Mouse (Mus musculus) small intestine, adult 2 months (tissue): ENCODE measurements around the gene Zfp719. TPM values are rescaled to one million over a fixed set of nuclear protein-coding genes. Genes with fewer than 3 reads are reported as not detected.

Experiments used
- H3K27ac ChIP-seq: fragments of 200-500 bp; 2 replicates; pipeline ENCODE4 v1.5.1; 2012; ENCODE audit warnings: low read depth, low read length, control low read depth, inconsistent platforms; ENCODE audit not compliant: insufficient read depth
- H3K27me3 ChIP-seq: fragments of 200-500 bp; 2 replicates; pipeline ENCODE4 v1.6.1; 2012; ENCODE audit warnings: mild to moderate bottlenecking, moderate library complexity, low read length, inconsistent platforms; ENCODE audit not compliant: control insufficient read depth, insufficient read depth
- H3K36me3 ChIP-seq: fragments of 200-500 bp; 2 replicates; pipeline ENCODE4 v1.6.1; 2012; ENCODE audit warnings: mild to moderate bottlenecking, low read length, control low read depth, inconsistent platforms; ENCODE audit not compliant: control insufficient read depth, insufficient read depth
- H3K4me1 ChIP-seq: fragments of 200-500 bp; 2 replicates; pipeline ENCODE4 v1.6.1; 2012; ENCODE audit warnings: low read length, inconsistent platforms, mixed read lengths; ENCODE audit not compliant: control insufficient read depth, insufficient read depth, insufficient read length
- H3K4me3 ChIP-seq: fragments of 200-500 bp; 2 replicates; pipeline ENCODE4 v1.5.1; 2012; ENCODE audit warnings: low read depth, mild to moderate bottlenecking, control low read depth, inconsistent platforms, low read length, moderate library complexity
- CTCF ChIP-seq: fragments of 200-500 bp; IDR thresholded peaks from 2 replicates; pipeline ENCODE4 v1.5.1; 2012; ENCODE audit warnings: low read depth, mild to moderate bottlenecking, control low read depth, inconsistent platforms, low read length, moderate library complexity, mixed read lengths; ENCODE audit not compliant: insufficient replicate concordance, insufficient read length; ENCODE audit errors: extremely low read depth
- POLR2A ChIP-seq: fragments of 200-500 bp; IDR thresholded peaks from 2 replicates; pipeline ENCODE4 v1.6.1; 2012; ENCODE audit warnings: low read depth, mild to moderate bottlenecking, control low read depth, inconsistent platforms, low read length, moderate library complexity
- WGBS: fragments of 180-500 bp; shearing (Covaris S2); methylation state at CpG from one replicate; pipeline ENCODE4 v1.1.7; 2018; 5-methylcytosine and 5-hydroxymethylcytosine counted together
- polyA plus RNA-seq: library from polyadenylated mRNA; depleted of rRNA; stranded (reverse); fragments of >200 nt; gene quantifications from 2 replicates; pipeline ENCODE4 v1.2.3, GENCODE M21; 2012; rRNA removed

Zfp719 gene
- polyA plus RNA-seq, 1 experiment, result 0.91 TPM

DNA sequence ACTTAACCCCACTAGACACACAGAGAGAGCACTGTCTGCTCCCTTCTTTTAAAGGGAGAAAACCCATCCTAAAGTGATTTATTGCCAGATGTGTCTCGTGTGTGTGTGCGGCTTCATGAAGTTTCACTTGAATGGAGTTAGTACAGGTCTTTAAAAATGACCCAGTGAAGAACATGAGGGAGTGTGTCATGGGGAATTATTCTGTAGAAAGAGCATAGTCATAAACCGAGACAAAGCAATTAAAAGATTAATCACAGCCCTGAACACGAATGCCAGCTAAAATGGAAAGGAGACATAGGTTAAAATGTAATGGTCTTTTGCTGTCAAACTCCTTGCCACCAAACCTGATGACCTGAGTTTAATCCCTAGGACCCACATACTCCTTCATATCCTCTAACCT lies 54.5 kb downstream of the Zfp719 start:
- peak overlapping the region; percentile 92 for H3K27ac ChIP-seq
- 22% methylated on average over 4 of the region's 4 CpGs for WGBS
- peaks cover 26% of the 10 kb centered on the region; the same call in 1 of the 2 replicates for H3K4me1 ChIP-seq
- no peak overlapping the region for H3K4me3 ChIP-seq
- H3K36me3 ChIP-seq, result peaks cover 4% of the 10 kb centered on the region; the same call in 1 of the 2 replicates
- no peak for TF ChIP-seq CTCF
- no peak for TF ChIP-seq POLR2A
- H3K27me3 ChIP-seq, result no peaks in the 10 kb centered on the region

DNA sequence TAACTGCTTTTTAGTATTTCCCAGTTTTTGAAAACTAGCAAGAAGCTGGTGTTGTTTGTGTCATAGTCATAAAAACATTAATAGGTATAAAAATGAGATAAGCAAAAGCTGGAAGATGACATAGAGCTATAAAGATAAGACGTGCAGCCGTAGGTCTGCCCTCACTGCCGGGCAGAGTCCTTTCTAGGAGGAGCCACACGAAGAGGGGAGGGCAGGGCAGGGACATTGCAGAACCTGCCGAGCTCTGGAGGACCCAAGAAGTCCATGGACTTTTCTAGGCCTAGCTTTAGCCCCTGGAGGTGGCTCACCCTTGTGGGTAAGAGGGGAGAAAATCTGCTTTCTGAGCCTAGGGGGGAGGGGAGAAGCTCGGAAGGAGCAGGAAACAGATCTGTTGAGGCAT lies 55.1 kb downstream of the Zfp719 start, which contains the start of gene Ceacam18:
Gene Ceacam18 (plus strand): TSS at position 208 of the 400 bp plus-strand sequence.
- peaks cover 26% of the 10 kb centered on the region; the same call in 1 of the 2 replicates for H3K4me1 ChIP-seq

DNA sequence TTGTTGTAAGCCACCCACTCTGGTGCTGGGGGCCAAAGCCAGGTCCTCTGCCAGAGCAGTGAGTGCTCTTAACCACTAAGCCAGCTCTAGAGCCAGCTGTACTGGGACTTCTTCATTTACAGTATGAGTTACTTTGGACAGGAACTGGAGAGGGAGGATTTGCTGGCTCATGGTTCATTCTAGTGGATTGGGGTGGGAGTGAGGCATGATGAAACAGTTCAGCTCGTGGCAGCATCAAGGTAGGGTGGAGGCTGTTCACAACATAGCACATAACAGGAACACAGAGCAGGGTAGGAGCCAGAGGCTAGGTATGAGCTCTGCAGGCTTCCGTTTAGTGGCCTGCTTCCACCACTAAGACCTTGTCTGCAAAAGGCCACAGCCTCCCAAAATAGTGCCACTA lies 56.8 kb downstream of the Zfp719 start:
- peak overlapping the region; percentile 32; the same call in 1 of the 2 replicates for H3K4me3 ChIP-seq
- H3K27me3 ChIP-seq, result no peaks in the 10 kb centered on the region
- H3K27ac ChIP-seq, result peak overlapping the region; percentile 10; the same call in 1 of the 2 replicates
- TF ChIP-seq POLR2A (no peak), CTCF (no peak)
- peaks cover 26% of the 10 kb centered on the region; the same call in 1 of the 2 replicates for H3K4me1 ChIP-seq
- WGBS, result 53% methylated on average over 2 of the region's 2 CpGs
- H3K36me3 ChIP-seq, result peaks cover 4% of the 10 kb centered on the region; the same call in 1 of the 2 replicates

More for the DNA sequence above, 55.1 kb downstream of the Zfp719 start, which contains the start of gene Ceacam18:
- Histone ChIP-seq H3K27ac (peak within 1 kb of the TSS; percentile 92), H3K36me3 (peaks cover 4% of the 10 kb centered on the region; the same call in 1 of the 2 replicates), H3K4me3 (peak within 1 kb of the TSS; percentile 69), H3K27me3 (no peaks in the 10 kb centered on the region)
- TF ChIP-seq CTCF, result no peak
- TF ChIP-seq POLR2A, result peak; percentile 67; the same call in 1 of the 2 replicates
- 14% methylated on average over 6 of the region's 6 CpGs for WGBS

- WGBS, result 90% methylated on average over 1 of the region's 1 CpGs
- Histone ChIP-seq H3K4me1 (peaks cover 26% of the 10 kb centered on the region; the same call in 1 of the 2 replicates), H3K36me3 (peaks cover 4% of the 10 kb centered on the region; the same call in 1 of the 2 replicates), H3K27me3 (no peaks in the 10 kb centered on the region), H3K27ac (no peak overlapping the region), H3K4me3 (peak overlapping the region; percentile 11; the same call in 1 of the 2 replicates)
- TF ChIP-seq POLR2A, result no peak
- TF ChIP-seq CTCF, result no peak
These were observed 57.7 kb downstream of the Zfp719 start for GRCm38 (mm10) chr7:43637118-43637517.

DNA sequence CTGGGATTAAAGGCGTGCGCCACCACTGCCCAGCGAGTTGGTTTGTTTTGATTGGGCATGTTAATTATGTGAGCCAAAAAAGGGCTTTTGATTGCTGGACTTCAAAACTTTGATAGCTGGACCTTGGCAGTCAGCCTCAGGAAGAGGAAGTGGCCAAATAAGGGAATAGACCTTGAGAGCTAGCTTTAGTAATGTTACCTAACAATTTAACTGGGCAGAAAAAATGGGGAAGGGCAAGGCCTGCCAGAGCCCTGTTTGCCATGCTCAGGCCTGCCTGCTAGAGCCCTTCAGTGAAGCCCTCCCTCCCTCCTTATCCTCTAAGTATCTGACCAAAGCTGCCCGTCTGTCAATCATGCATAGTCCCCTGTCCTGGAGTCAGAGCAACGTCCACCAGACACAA lies 63.2 kb downstream of the Zfp719 start:
- Histone ChIP-seq H3K4me1 (no peaks in the 10 kb centered on the region; the same call in 1 of the 2 replicates), H3K4me3 (no peak overlapping the region), H3K36me3 (no peaks in the 10 kb centered on the region), H3K27ac (peak overlapping the region; percentile 49; the same call in 1 of the 2 replicates), H3K27me3 (no peaks in the 10 kb centered on the region)
- TF ChIP-seq POLR2A, result no peak
- TF ChIP-seq CTCF, result no peak
- WGBS, result 65% methylated on average over 5 of the region's 5 CpGs

Other genes with a start within 250 kb of the Zfp719 start
- 5.6 and 5.9 TPM in 2 replicates for gene Siglecf, start 228.3 kb upstream of the Zfp719 start, polyA plus RNA-seq
- gene Siglecg, start 171.4 kb upstream of the Zfp719 start, polyA plus RNA-seq, result 7.8 and 11.8 TPM in 2 replicates
- not detected in 2 replicates for gene Lim2, start 151.9 kb upstream of the Zfp719 start, polyA plus RNA-seq
- gene Nkg7, start 142.5 kb upstream of the Zfp719 start, polyA plus RNA-seq, result 28.1 and 31.3 TPM in 2 replicates
- not detected in 2 replicates for gene Cldnd2, start 138.8 kb upstream of the Zfp719 start, polyA plus RNA-seq
- gene Etfb, start 135.5 kb upstream of the Zfp719 start, polyA plus RNA-seq, result 45.1 and 66.8 TPM in 2 replicates
- gene Gm45233, start 135.5 kb upstream of the Zfp719 start, polyA plus RNA-seq, result 0.29 TPM in 1 of 2 replicates, not detected in the other
- 1.0 and 4.3 TPM in 2 replicates for gene Vsig10l, start 116.5 kb upstream of the Zfp719 start, polyA plus RNA-seq
- 1.4 and 1.5 TPM in 2 replicates for gene Iglon5, start 89.5 kb upstream of the Zfp719 start, polyA plus RNA-seq
- gene 4931406B18Rik, start 73.7 kb upstream of the Zfp719 start, polyA plus RNA-seq, result not detected in 2 replicates
- 3.0 and 4.7 TPM in 2 replicates for gene Cd33, start 35.2 kb upstream of the Zfp719 start, polyA plus RNA-seq
- 0.28 and 0.36 TPM in 2 replicates for gene Zfp658, start 17.4 kb upstream of the Zfp719 start, polyA plus RNA-seq
- 0.05 TPM in 1 of 2 replicates, not detected in the other for gene Zfp819, start 27.6 kb downstream of the Zfp719 start, polyA plus RNA-seq
- gene Ceacam18, start 55.1 kb downstream of the Zfp719 start, polyA plus RNA-seq, result 42.7 and 57.8 TPM in 2 replicates
- 2.2 and 3.0 TPM in 2 replicates for gene Siglece, start 80.6 kb downstream of the Zfp719 start, polyA plus RNA-seq
- 7.6 and 9.7 TPM in 2 replicates for gene Ctu1, start 92.4 kb downstream of the Zfp719 start, polyA plus RNA-seq
- 0.09 TPM in 1 of 2 replicates, not detected in the other for gene Klk14, start 110.8 kb downstream of the Zfp719 start, polyA plus RNA-seq
- gene Klk13, start 133.0 kb downstream of the Zfp719 start, polyA plus RNA-seq, result 0.09 TPM in 1 of 2 replicates, not detected in the other
- gene Klk12, start 189.3 kb downstream of the Zfp719 start, polyA plus RNA-seq, result not detected in 2 replicates
- gene Klk11, start 195.0 kb downstream of the Zfp719 start, polyA plus RNA-seq, result not detected in 2 replicates
- gene Klk10, start 201.4 kb downstream of the Zfp719 start, polyA plus RNA-seq, result 0.19 TPM in 2 replicates
- gene Klk9, start 212.3 kb downstream of the Zfp719 start, polyA plus RNA-seq, result 0.15 TPM in 1 of 2 replicates, not detected in the other
- gene Klk8, start 218.0 kb downstream of the Zfp719 start, polyA plus RNA-seq, result 3.6 and 4.4 TPM in 2 replicates
- not detected in 2 replicates for gene Klk7, start 231.7 kb downstream of the Zfp719 start, polyA plus RNA-seq
- gene Klk6, start 244.9 kb downstream of the Zfp719 start, polyA plus RNA-seq, result 0.22 TPM in 1 of 2 replicates, not detected in the other